Mouse (Mus musculus): ENCODE results near the gene Usp3. TPM values are rescaled to one million over a fixed set of nuclear protein-coding genes. Genes with fewer than 3 reads are reported as not detected.
A peak's percentile ranks its signal among the peaks of the same experiment; 100 is the strongest.

The Usp3 gene
- polyA plus RNA-seq (2016; fragmentation: Nextera tagmentation; extraction: Ambion mirVana), result 84.2 and 97.7 TPM in 2 replicates

GRCm38 (mm10) chr9:66592708-66593612, at the start of gene Usp3:
TSS of gene Usp3 (minus strand) at chr9:66593142.
- Histone ChIP-seq H3K27me3 (ENCODE audit: insufficient read depth, poor library complexity, severe bottlenecking) (peaks cover 24% of the 10 kb centered on the region), H3K36me3 (no peaks in the 10 kb centered on the region), H3K4me1 (replicated peaks) (peaks cover 52% of the 10 kb centered on the region), H3K27ac (peak within 1 kb of the TSS; percentile 99), H3K9me3 (no peaks in the 10 kb centered on the region), H3K4me3 (peak within 1 kb of the TSS; percentile 97)
- DNase-seq (ENCODE audit: low spot score), result peak; percentile 98
- under 1% methylated on average over 73 of the region's 73 CpGs for WGBS

GRCm38 (mm10) chr9:66640491-66640890, 47.5 kb upstream of the Usp3 start:
- Histone ChIP-seq H3K36me3 (no peaks in the 10 kb centered on the region), H3K4me1 (replicated peaks) (no peaks in the 10 kb centered on the region), H3K9me3 (no peaks in the 10 kb centered on the region), H3K27me3 (ENCODE audit: insufficient read depth, poor library complexity, severe bottlenecking) (no peaks in the 10 kb centered on the region), H3K4me3 (no peak overlapping the region), H3K27ac (no peak overlapping the region)
- WGBS, result 84% methylated on average over 7 of the region's 7 CpGs
- no peak for DNase-seq (ENCODE audit: low spot score)

- no peaks in the 10 kb centered on the region for H3K36me3 ChIP-seq
- WGBS, result 92% methylated on average over 2 of the region's 2 CpGs
- no peaks in the 10 kb centered on the region for H3K27me3 ChIP-seq (ENCODE audit: insufficient read depth, poor library complexity, severe bottlenecking)
Observed at GRCm38 (mm10) chr9:66639626-66640025, 46.7 kb upstream of the Usp3 start.

GRCm38 (mm10) chr9:66632441-66632840, 39.5 kb upstream of the Usp3 start:
- Histone ChIP-seq H3K27me3 (ENCODE audit: insufficient read depth, poor library complexity, severe bottlenecking) (no peaks in the 10 kb centered on the region), H3K4me1 (replicated peaks) (peaks cover 29% of the 10 kb centered on the region), H3K9me3 (no peaks in the 10 kb centered on the region), H3K4me3 (no peak overlapping the region), H3K36me3 (no peaks in the 10 kb centered on the region), H3K27ac (no peak overlapping the region)
- DNase-seq (ENCODE audit: low spot score), result no peak
- WGBS, result 76% methylated on average over 1 of the region's 1 CpGs

More at GRCm38 (mm10) chr9:66639626-66640025, 46.7 kb upstream of the Usp3 start:
- no peak overlapping the region for H3K27ac ChIP-seq
- H3K4me3 ChIP-seq, result no peak overlapping the region
- no peak for DNase-seq (ENCODE audit: low spot score)
- no peaks in the 10 kb centered on the region for H3K9me3 ChIP-seq
- no peaks in the 10 kb centered on the region for H3K4me1 ChIP-seq (replicated peaks)

- Histone ChIP-seq H3K36me3 (no peaks in the 10 kb centered on the region), H3K4me1 (replicated peaks) (peaks cover 29% of the 10 kb centered on the region), H3K27ac (no peak overlapping the region), H3K4me3 (no peak overlapping the region), H3K27me3 (ENCODE audit: insufficient read depth, poor library complexity, severe bottlenecking) (no peaks in the 10 kb centered on the region), H3K9me3 (no peaks in the 10 kb centered on the region)
- DNase-seq (ENCODE audit: low spot score), result no peak
- 8% methylated on average over 1 of the region's 1 CpGs for WGBS
Observed at GRCm38 (mm10) chr9:66630931-66631330, 38.0 kb upstream of the Usp3 start.

GRCm38 (mm10) chr9:66626661-66627060, 33.7 kb upstream of the Usp3 start:
- Histone ChIP-seq H3K4me3 (no peak overlapping the region), H3K9me3 (no peaks in the 10 kb centered on the region), H3K36me3 (no peaks in the 10 kb centered on the region), H3K27ac (no peak overlapping the region), H3K27me3 (ENCODE audit: insufficient read depth, poor library complexity, severe bottlenecking) (no peaks in the 10 kb centered on the region), H3K4me1 (replicated peaks) (peaks cover 25% of the 10 kb centered on the region)
- 90% methylated on average over 5 of the region's 5 CpGs for WGBS
- no peak for DNase-seq (ENCODE audit: low spot score)

- Histone ChIP-seq H3K27me3 (ENCODE audit: insufficient read depth, poor library complexity, severe bottlenecking) (no peaks in the 10 kb centered on the region), H3K27ac (no peak overlapping the region), H3K9me3 (no peaks in the 10 kb centered on the region), H3K4me3 (no peak overlapping the region), H3K36me3 (no peaks in the 10 kb centered on the region), H3K4me1 (replicated peaks) (peaks cover 25% of the 10 kb centered on the region)
- no peak for DNase-seq (ENCODE audit: low spot score)
- WGBS, result 86% methylated on average over 4 of the region's 4 CpGs
Observed at GRCm38 (mm10) chr9:66625974-66626530, 33.1 kb upstream of the Usp3 start.

GRCm38 (mm10) chr9:66624873-66625272, 31.9 kb upstream of the Usp3 start:
- Histone ChIP-seq H3K36me3 (no peaks in the 10 kb centered on the region), H3K4me1 (replicated peaks) (peaks cover 21% of the 10 kb centered on the region), H3K27ac (no peak overlapping the region), H3K27me3 (ENCODE audit: insufficient read depth, poor library complexity, severe bottlenecking) (no peaks in the 10 kb centered on the region), H3K9me3 (no peaks in the 10 kb centered on the region), H3K4me3 (no peak overlapping the region)
- 81% methylated on average over 1 of the region's 1 CpGs for WGBS
- no peak for DNase-seq (ENCODE audit: low spot score)

GRCm38 (mm10) chr9:66623627-66624026, 30.7 kb upstream of the Usp3 start:
- H3K4me1 ChIP-seq (replicated peaks), result peaks cover 19% of the 10 kb centered on the region
- no peaks in the 10 kb centered on the region for H3K27me3 ChIP-seq (ENCODE audit: insufficient read depth, poor library complexity, severe bottlenecking)
- 92% methylated on average over 1 of the region's 1 CpGs for WGBS
- no peak overlapping the region for H3K27ac ChIP-seq
- DNase-seq (ENCODE audit: low spot score), result no peak
- no peaks in the 10 kb centered on the region for H3K36me3 ChIP-seq
- H3K4me3 ChIP-seq, result no peak overlapping the region
- no peaks in the 10 kb centered on the region for H3K9me3 ChIP-seq

GRCm38 (mm10) chr9:66620581-66620981, 27.6 kb upstream of the Usp3 start:
- 45% methylated on average over 6 of the region's 6 CpGs for WGBS
- DNase-seq (ENCODE audit: low spot score), result peak; percentile 38
- Histone ChIP-seq H3K4me1 (replicated peaks) (peaks cover 19% of the 10 kb centered on the region), H3K27ac (peak overlapping the region; percentile 67; the same call in 1 of the 2 replicates), H3K9me3 (no peaks in the 10 kb centered on the region), H3K27me3 (ENCODE audit: insufficient read depth, poor library complexity, severe bottlenecking) (no peaks in the 10 kb centered on the region), H3K36me3 (no peaks in the 10 kb centered on the region), H3K4me3 (no peak overlapping the region)

- Histone ChIP-seq H3K9me3 (no peaks in the 10 kb centered on the region), H3K27me3 (ENCODE audit: insufficient read depth, poor library complexity, severe bottlenecking) (no peaks in the 10 kb centered on the region), H3K27ac (no peak overlapping the region), H3K36me3 (no peaks in the 10 kb centered on the region), H3K4me1 (replicated peaks) (peaks cover 17% of the 10 kb centered on the region), H3K4me3 (no peak overlapping the region)
- 71% methylated on average over 1 of the region's 1 CpGs for WGBS
- DNase-seq (ENCODE audit: low spot score), result no peak
Observed at GRCm38 (mm10) chr9:66620055-66620454, 27.1 kb upstream of the Usp3 start.

- DNase-seq (ENCODE audit: low spot score), result no peak
- Histone ChIP-seq H3K9me3 (no peaks in the 10 kb centered on the region), H3K36me3 (no peaks in the 10 kb centered on the region), H3K4me1 (replicated peaks) (peaks cover 14% of the 10 kb centered on the region), H3K27ac (no peak overlapping the region), H3K4me3 (no peak overlapping the region), H3K27me3 (ENCODE audit: insufficient read depth, poor library complexity, severe bottlenecking) (no peaks in the 10 kb centered on the region)
- WGBS, result 86% methylated on average over 2 of the region's 2 CpGs
Observed at GRCm38 (mm10) chr9:66617812-66618211, 24.9 kb upstream of the Usp3 start.

- Histone ChIP-seq H3K36me3 (no peaks in the 10 kb centered on the region), H3K4me1 (replicated peaks) (peaks cover 16% of the 10 kb centered on the region), H3K27ac (no peak overlapping the region), H3K27me3 (ENCODE audit: insufficient read depth, poor library complexity, severe bottlenecking) (no peaks in the 10 kb centered on the region), H3K9me3 (no peaks in the 10 kb centered on the region), H3K4me3 (no peak overlapping the region)
- WGBS, result 76% methylated on average over 4 of the region's 4 CpGs
- no peak for DNase-seq (ENCODE audit: low spot score)
Observed at GRCm38 (mm10) chr9:66616858-66617257, 23.9 kb upstream of the Usp3 start.
